21 mouse cellular contexts compared by ENCODE assay signal in genomic region chr11:60867456-60867855, GRCm38 (mm10). TPM values are rescaled to one million over a fixed set of nuclear protein-coding genes. Genes with fewer than 3 reads are reported as not detected.
DNase-seq lines count a peak whose midpoint lies in the region; ATAC-seq and TF ChIP-seq lines count a peak whose summit lies in the region.
"Had no signal": no experiment of that assay in that cellular context is flagged by ENCODE, and none has a peak within 500 bp of the region (broad histone marks: within the 10 kb centered on the region; RNA-seq: fewer than 3 reads in every experiment).

No protein-coding gene starts in this region.

- no peak for TF ChIP-seq CTCF in gastrocnemius, adult 2 months (IDR thresholded peaks at IDR 0.05)

- H3K27ac ChIP-seq in gastrocnemius, adult 2 months: peak overlapping the region; percentile 73
- H3K27ac ChIP-seq in midbrain, embryonic 11.5 days (ENCODE audit: low read depth, low read length): no peak overlapping the region
- no peak overlapping the region for H3K27ac ChIP-seq in midbrain, embryonic 13.5 days
- H3K27ac ChIP-seq: embryonic facial prominence, embryonic 13.5 days; forebrain, embryonic 12.5 days; heart, embryonic 10.5 days; hindbrain, postnatal 0 days; layer of hippocampus, adult 2 months; lung, embryonic 15.5 days; midbrain, embryonic 15.5 days; neural tube, embryonic 12.5 days had no signal

- intact Hi-C loops in gastrocnemius, adult 2 months (cut with DNase I): no loop called here
- intact Hi-C loops in gastrocnemius, postnatal 36 days (cut with DNase I): no loop called here

- H3K4me2 ChIP-seq in midbrain, embryonic 11.5 days: no peak overlapping the region
- no peak overlapping the region for H3K4me2 ChIP-seq in midbrain, embryonic 13.5 days (replicated peaks)
- H3K4me2 ChIP-seq: embryonic facial prominence, embryonic 13.5 days; forebrain, embryonic 12.5 days; liver, embryonic 11.5 days; lung, embryonic 15.5 days; midbrain, embryonic 15.5 days; neural tube, embryonic 12.5 days had no signal

- no peak for ATAC-seq in midbrain, embryonic 11.5 days (ENCODE audit: low FRiP score)
- ATAC-seq in midbrain, embryonic 13.5 days: no peak
- ATAC-seq: hindbrain, postnatal 0 days; intestine, embryonic 16.5 days; midbrain, embryonic 15.5 days had no signal

- peaks cover 14% of the 10 kb centered on the region for H3K36me3 ChIP-seq in midbrain, embryonic 11.5 days (ENCODE audit: control insufficient read depth, insufficient read depth, low read length)
- H3K36me3 ChIP-seq in midbrain, embryonic 13.5 days: peaks cover 36% of the 10 kb centered on the region

- H3K9ac ChIP-seq in midbrain, embryonic 11.5 days (ENCODE audit: low read length): no peak overlapping the region
- H3K9ac ChIP-seq in midbrain, embryonic 13.5 days (replicated peaks): no peak overlapping the region
- H3K9ac ChIP-seq: forebrain, embryonic 12.5 days; lung, embryonic 15.5 days; midbrain, embryonic 15.5 days; neural tube, embryonic 12.5 days had no signal

- H3K9me3 ChIP-seq in midbrain, embryonic 11.5 days (ENCODE audit: control insufficient read depth, low read length): no peaks in the 10 kb centered on the region
- no peaks in the 10 kb centered on the region for H3K9me3 ChIP-seq in midbrain, embryonic 13.5 days
- H3K9me3 ChIP-seq: embryonic facial prominence, embryonic 13.5 days; forebrain, embryonic 12.5 days; heart, embryonic 10.5 days; lung, embryonic 15.5 days; megakaryocyte, embryonic 14.5 days; midbrain, embryonic 15.5 days; neural tube, embryonic 12.5 days had no signal

- H3K4me3 ChIP-seq in gastrocnemius, adult 2 months: no peak overlapping the region
- no peak overlapping the region for H3K4me3 ChIP-seq in midbrain, embryonic 11.5 days (ENCODE audit: low read depth, low read length)
- no peak overlapping the region for H3K4me3 ChIP-seq in midbrain, embryonic 13.5 days (replicated peaks)
- H3K4me3 ChIP-seq: embryonic facial prominence, embryonic 13.5 days; erythroblast, embryonic 14.5 days; forebrain, embryonic 12.5 days; heart, embryonic 10.5 days; layer of hippocampus, adult 2 months; lung, embryonic 15.5 days; megakaryocyte, embryonic 14.5 days; midbrain, embryonic 15.5 days; neural tube, embryonic 12.5 days had no signal

- DNase-seq in adrenal gland, postnatal 10 days: peak; percentile 35
- DNase-seq in adrenal gland, adult 2 months: no peak
- no peak for DNase-seq in gastrocnemius, adult 2 months
- DNase-seq in gastrocnemius, postnatal 36 days: no peak
- DNase-seq in midbrain, embryonic 11.5 days (ENCODE audit: low spot score, missing footprints): peak; percentile 54
- no peak for DNase-seq in frontal cortex, adult 2 months (ENCODE audit: extremely low spot score in 1 of 2, low spot score in 1 of 2)
- no peak for DNase-seq in embryo, embryonic 10.5 days (ENCODE audit: low spot score)
- DNase-seq: right cerebral cortex, postnatal 14 days had no signal

- 85% methylated on average over 3 of the region's 3 CpGs for WGBS in midbrain, embryonic 11.5 days
- WGBS in midbrain, embryonic 13.5 days: 92% methylated on average over 3 of the region's 3 CpGs

- H3K27me3 ChIP-seq in midbrain, embryonic 11.5 days (ENCODE audit: control insufficient read depth, insufficient read depth, low read length): no peaks in the 10 kb centered on the region
- H3K27me3 ChIP-seq in midbrain, embryonic 13.5 days: no peaks in the 10 kb centered on the region
- H3K27me3 ChIP-seq: embryonic facial prominence, embryonic 13.5 days; forebrain, embryonic 12.5 days; lung, embryonic 15.5 days; megakaryocyte, embryonic 14.5 days; midbrain, embryonic 15.5 days; neural tube, embryonic 12.5 days had no signal

- H3K4me1 ChIP-seq in midbrain, embryonic 11.5 days (ENCODE audit: control insufficient read depth, insufficient read depth, low read length): no peaks in the 10 kb centered on the region
- H3K4me1 ChIP-seq in midbrain, embryonic 13.5 days (replicated peaks): 0 out of 2 replicates have a peak, but pooled peaks cover 5% of the 10 kb centered on the region
- H3K4me1 ChIP-seq: forebrain, embryonic 12.5 days; midbrain, embryonic 15.5 days had no signal

RNA-seq across cellular contexts. Expression of gene Tmem11, which starts 11.6 kb away (rescaled TPM):
- 10 to 100 TPM; 51.9 to 54.1 TPM for total RNA-seq in adrenal gland, postnatal 10 days (2021)
- total RNA-seq in adrenal gland, adult 2 months (2021): 10 to 100 TPM; 37.0 to 62.2 TPM
- polyA plus RNA-seq in adrenal gland, adult 2 months (2012; rRNA removed): 74.9 and 88.3 TPM in 2 replicates
- total RNA-seq in gastrocnemius, adult 2 months (2021): 10 to 100 TPM; 41.4 to 41.6 TPM
- 10 to 100 TPM; 37.7 to 41.3 TPM for total RNA-seq in gastrocnemius, postnatal 36 days (2021)
- polyA plus RNA-seq in midbrain, embryonic 11.5 days (2014; fragmentation: Nextera tagmentation; extraction: Ambion mirVana): 60.2 and 67.2 TPM in 2 replicates
- 55.1 and 57.4 TPM in 2 replicates for polyA plus RNA-seq in midbrain, embryonic 13.5 days (2015; fragmentation: Nextera tagmentation; extraction: Ambion mirVana)
- 39.8 and 47.0 TPM in 2 replicates for polyA plus RNA-seq in frontal cortex, adult 2 months (2012; rRNA removed)

RNA-seq across cellular contexts. Expression of gene Dhrs7b, which starts 37.0 kb away (rescaled TPM):
- 10 to 100 TPM; 44.4 to 46.7 TPM for total RNA-seq in adrenal gland, postnatal 10 days (2021)
- 10 to 100 TPM; 36.9 to 53.7 TPM for total RNA-seq in adrenal gland, adult 2 months (2021)
- polyA plus RNA-seq in adrenal gland, adult 2 months (2012; rRNA removed): 13.2 and 16.0 TPM in 2 replicates
- 10 to 100 TPM; 20.8 to 23.0 TPM for total RNA-seq in gastrocnemius, adult 2 months (2021)
- 10 to 100 TPM; 19.1 to 21.1 TPM for total RNA-seq in gastrocnemius, postnatal 36 days (2021)
- polyA plus RNA-seq in midbrain, embryonic 11.5 days (2014; fragmentation: Nextera tagmentation; extraction: Ambion mirVana): 25.9 and 27.2 TPM in 2 replicates
- polyA plus RNA-seq in midbrain, embryonic 13.5 days (2015; fragmentation: Nextera tagmentation; extraction: Ambion mirVana): 28.2 and 28.4 TPM in 2 replicates
- polyA plus RNA-seq in frontal cortex, adult 2 months (2012; rRNA removed): 19.3 and 19.9 TPM in 2 replicates

RNA-seq across cellular contexts. Expression of gene Natd1, which starts 47.1 kb away (rescaled TPM):
- 10 to 100 TPM; 21.4 to 28.0 TPM for total RNA-seq in adrenal gland, postnatal 10 days (2021)
- 10 to 100 TPM; 17.7 to 20.1 TPM for total RNA-seq in adrenal gland, adult 2 months (2021)
- 38.3 and 40.9 TPM in 2 replicates for polyA plus RNA-seq in adrenal gland, adult 2 months (2012; rRNA removed)
- 10 to 100 TPM in 1 of 2 experiments, 1 to 10 TPM in 1; 8.6 to 10.4 TPM for total RNA-seq in gastrocnemius, adult 2 months (2021)
- total RNA-seq in gastrocnemius, postnatal 36 days (2021): 1 to 10 TPM; 6.8 to 9.6 TPM
- 18.3 and 24.3 TPM in 2 replicates for polyA plus RNA-seq in midbrain, embryonic 11.5 days (2014; fragmentation: Nextera tagmentation; extraction: Ambion mirVana)
- 30.0 and 31.8 TPM in 2 replicates for polyA plus RNA-seq in midbrain, embryonic 13.5 days (2015; fragmentation: Nextera tagmentation; extraction: Ambion mirVana)
- polyA plus RNA-seq in frontal cortex, adult 2 months (2012; rRNA removed): 13.3 and 14.6 TPM in 2 replicates

RNA-seq across cellular contexts. Expression of gene Shmt1, which starts 55.9 kb away (rescaled TPM):
- 100 to 1,000 TPM in 1 of 2 experiments, 10 to 100 TPM in 1; 89.0 to 103 TPM for total RNA-seq in adrenal gland, postnatal 10 days (2021)
- total RNA-seq in adrenal gland, adult 2 months (2021): 10 to 100 TPM; 38.7 to 82.4 TPM
- polyA plus RNA-seq in adrenal gland, adult 2 months (2012; rRNA removed): 27.7 and 43.5 TPM in 2 replicates
- 10 to 100 TPM in 1 of 2 experiments, 1 to 10 TPM in 1; 8.3 to 10.0 TPM for total RNA-seq in gastrocnemius, adult 2 months (2021)
- 10 to 100 TPM; 12.9 to 13.6 TPM for total RNA-seq in gastrocnemius, postnatal 36 days (2021)
- polyA plus RNA-seq in midbrain, embryonic 11.5 days (2014; fragmentation: Nextera tagmentation; extraction: Ambion mirVana): 46.2 and 51.7 TPM in 2 replicates
- polyA plus RNA-seq in midbrain, embryonic 13.5 days (2015; fragmentation: Nextera tagmentation; extraction: Ambion mirVana): 15.5 and 16.2 TPM in 2 replicates
- polyA plus RNA-seq in frontal cortex, adult 2 months (2012; rRNA removed): 2.0 and 2.2 TPM in 2 replicates
- polyA plus RNA-seq: erythroblast, embryonic 14.5 days had no signal

Comparison
In these comparisons a context has a peak if more than half of its experiments do, and no peak if none do; other contexts are left out.
1. DNase-seq: peak in adrenal gland, postnatal 10 days (single experiment) and midbrain, embryonic 11.5 days (single experiment); none in adrenal gland, adult 2 months (single experiment), gastrocnemius, adult 2 months (single experiment), gastrocnemius, postnatal 36 days (0 of 2), frontal cortex, adult 2 months (0 of 2) and embryo, embryonic 10.5 days (single experiment).